Mouse (Mus musculus) induced T-regulatory cell, adult 2 months (primary cell): ENCODE measurements around the gene Smim10l1.

Experiments
- DNase-seq: peaks from one replicate; pipeline ENCODE4 v3.0.0-alpha.2; 2012; ENCODE audit warnings: low read depth

Gene Smim10l1

DNA sequence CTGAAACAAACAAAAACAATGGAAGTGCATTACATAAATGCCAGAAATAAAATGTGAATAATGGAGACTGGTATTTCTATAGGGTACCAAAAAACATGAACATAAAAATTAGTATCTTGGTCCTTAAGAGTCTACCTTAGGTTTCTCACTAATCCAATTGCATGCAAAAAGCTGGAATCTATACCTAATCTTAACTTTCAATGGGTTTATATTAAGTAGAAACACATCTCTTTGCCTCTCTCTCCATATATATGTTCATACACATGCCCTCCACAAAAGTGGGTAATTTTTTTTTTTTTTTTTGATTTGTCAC is at the start of gene Smim10l1:
TSS of gene Smim10l1 (plus strand) at position 301 of the 313 bp plus-strand sequence.
- no peak for DNase-seq

DNA sequence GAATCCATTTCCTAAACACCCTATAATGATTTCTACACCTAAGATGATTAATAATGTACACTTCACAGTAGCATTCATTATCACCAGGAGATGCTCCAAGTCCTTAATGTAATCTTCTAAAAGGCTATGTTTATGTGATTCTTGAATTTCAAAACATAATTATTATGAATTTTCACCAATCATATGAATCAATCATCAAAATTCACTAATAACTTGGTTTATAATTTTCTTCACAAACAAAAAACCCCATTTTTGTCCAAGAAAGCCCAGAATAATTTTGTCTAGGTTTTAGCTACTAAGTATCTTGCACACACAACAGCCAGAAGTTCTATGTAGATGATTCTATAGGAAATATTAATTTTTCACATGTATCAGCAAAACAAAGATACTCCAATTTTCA is 49.0 kb upstream of the Smim10l1 start, which contains the start of gene Tas2r140:
TSS of gene Tas2r140 (minus strand) at position 101 of the 400 bp plus-strand sequence.
- DNase-seq, result no peak

GRCm38 (mm10) chr6:133092226-133092625 is 12.5 kb upstream of the Smim10l1 start:
- no peak for DNase-seq

DNA sequence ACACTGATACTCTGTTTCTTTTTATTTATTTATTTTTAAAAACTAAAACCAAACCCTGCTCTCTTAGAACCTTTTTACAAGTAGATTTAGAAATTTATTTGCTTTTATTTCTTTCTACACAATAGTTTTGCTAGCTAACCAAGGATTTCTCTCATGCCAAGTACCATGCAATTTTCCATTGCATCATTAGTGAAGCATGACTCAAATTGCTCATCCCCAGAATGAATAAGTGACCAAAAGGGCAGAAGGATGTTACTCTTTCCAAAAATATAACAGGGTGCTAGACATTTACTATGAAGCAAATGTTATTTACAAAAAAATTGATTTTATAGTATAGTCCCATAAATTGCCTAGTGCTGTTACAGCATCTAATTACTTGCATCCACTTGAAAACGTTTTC is 2.3 kb upstream of the Smim10l1 start:
- no peak for DNase-seq

- DNase-seq, result peak; percentile 79
Measured at GRCm38 (mm10) chr6:133104922-133105859, 482 bp downstream of the Smim10l1 start.
